Mouse (Mus musculus) ovary, adult 18-20 months (tissue): Measurements from ENCODE around the gene Zfp687.
"Not testable (repeated sequence)": the region's sequence is repeated elsewhere in the genome, so short reads cannot be mapped to it uniquely, and the experiment has no call there.

Experiments used
- DNase-seq: peaks from one replicate; pipeline ENCODE4 v3.0.0; 2022; ENCODE audit warnings: low spot score, mixed read lengths

The Zfp687 gene

GRCm38 (mm10) chr3:95015337-95015872, at the start of gene Zfp687:
Gene Zfp687 (minus strand): TSS chr3:95015448.
- peak; percentile 100 for DNase-seq

- DNase-seq: no peak
These were observed 48.5 kb upstream of the Zfp687 start for GRCm38 (mm10) chr3:95063741-95064140.

- DNase-seq: no peak
These were observed 42.8 kb upstream of the Zfp687 start for GRCm38 (mm10) chr3:95058078-95058477.

GRCm38 (mm10) chr3:95056275-95056674, 41.0 kb upstream of the Zfp687 start:
- DNase-seq: no peak

- DNase-seq: peak; percentile 29
These were observed 39.4 kb upstream of the Zfp687 start for GRCm38 (mm10) chr3:95054481-95055260.

GRCm38 (mm10) chr3:95053701-95054100, 38.5 kb upstream of the Zfp687 start:
- DNase-seq: no peak

- no peak for DNase-seq
These were observed 37.7 kb upstream of the Zfp687 start for GRCm38 (mm10) chr3:95052959-95053358.

GRCm38 (mm10) chr3:95047914-95048313, 32.7 kb upstream of the Zfp687 start:
- no peak for DNase-seq

GRCm38 (mm10) chr3:95046462-95047057, 31.3 kb upstream of the Zfp687 start:
- DNase-seq: peak; percentile 76

GRCm38 (mm10) chr3:95043251-95043650, 28.0 kb upstream of the Zfp687 start:
- DNase-seq: no peak

- no peak for DNase-seq
These were observed 27.6 kb upstream of the Zfp687 start for GRCm38 (mm10) chr3:95042838-95043229.

GRCm38 (mm10) chr3:95042166-95042837, 27.1 kb upstream of the Zfp687 start, which contains the start of gene Psmd4:
Gene Psmd4 (minus strand): TSS chr3:95042614.
- DNase-seq: peak; percentile 95

GRCm38 (mm10) chr3:95041625-95042024, 26.4 kb upstream of the Zfp687 start:
- no peak for DNase-seq

- no peak for DNase-seq
These were observed 14.7 kb upstream of the Zfp687 start for GRCm38 (mm10) chr3:95029953-95030352.

GRCm38 (mm10) chr3:95029291-95029827, 14.1 kb upstream of the Zfp687 start:
- DNase-seq: not testable (repeated sequence)

- DNase-seq: no peak
These were observed 13.4 kb upstream of the Zfp687 start for GRCm38 (mm10) chr3:95028603-95029002.

- no peak for DNase-seq
These were observed 12.5 kb upstream of the Zfp687 start for GRCm38 (mm10) chr3:95027701-95028100.

GRCm38 (mm10) chr3:95027057-95027645, 11.9 kb upstream of the Zfp687 start:
- DNase-seq: no peak

GRCm38 (mm10) chr3:95025202-95025601, 10.0 kb upstream of the Zfp687 start:
- no peak for DNase-seq

GRCm38 (mm10) chr3:95024551-95024950, 9.3 kb upstream of the Zfp687 start:
- peak; percentile 35 for DNase-seq

- not testable (repeated sequence) for DNase-seq
These were observed 5.7 kb upstream of the Zfp687 start for GRCm38 (mm10) chr3:95020956-95021355.

GRCm38 (mm10) chr3:95018741-95019140, 3.5 kb upstream of the Zfp687 start:
- no peak for DNase-seq
